Mouse (Mus musculus) ES-E14 (cell line): ENCODE data around the gene Igsf9b.

Experiments
- CHD2 ChIP-seq: IDR thresholded peaks from 2 replicates; pipeline ENCODE4 v1.6.1; 2014; ENCODE audit warnings: mild to moderate bottlenecking, low read depth, low read length, inconsistent platforms
- ZNF384 ChIP-seq: IDR thresholded peaks from 2 replicates; pipeline ENCODE4 v1.6.1; 2012; ENCODE audit warnings: low read depth, low read length, inconsistent platforms

DNA sequence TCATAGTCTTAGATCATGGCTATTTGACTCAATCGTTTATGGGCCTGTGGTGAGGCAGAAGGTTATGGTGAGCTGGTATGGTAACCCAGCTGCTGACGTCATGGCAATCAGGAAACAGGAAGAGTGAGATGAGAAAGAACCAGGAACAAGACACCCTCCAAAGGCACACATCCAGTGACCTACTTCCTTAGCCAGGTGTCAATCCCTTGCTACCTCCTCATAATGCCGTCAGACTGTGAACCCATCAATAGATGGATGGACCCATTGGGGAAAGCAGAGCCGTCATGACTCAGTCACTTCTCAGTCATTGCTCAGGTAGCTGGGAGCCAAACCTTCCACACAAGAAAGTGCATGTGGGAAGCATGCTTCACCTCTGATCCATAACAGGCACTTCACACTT lies 30.5 kb upstream of the Igsf9b start:
- TF ChIP-seq ZNF384, result no peak
- TF ChIP-seq CHD2, result no peak
